Mouse (Mus musculus): ENCODE data around the gene Xpo6. TPM values are rescaled to one million over a fixed set of nuclear protein-coding genes. Genes with fewer than 3 reads are reported as not detected.

The Xpo6 gene
- total RNA-seq, 2 experiments from 2014 or later, result 90.6 to 96.2 TPM

GRCm38 (mm10) chr7:126082286-126082741 lies 118.0 kb downstream of the Xpo6 start, which contains the start of gene Gsg1l:
Gene Gsg1l, minus strand, starts transcription at chr7:126082411.
- peak in 1 of 2 experiments; percentile 35 for DNase-seq (ENCODE audit: extremely low spot score in 1 of 2, low spot score in 1 of 2)

DNA sequence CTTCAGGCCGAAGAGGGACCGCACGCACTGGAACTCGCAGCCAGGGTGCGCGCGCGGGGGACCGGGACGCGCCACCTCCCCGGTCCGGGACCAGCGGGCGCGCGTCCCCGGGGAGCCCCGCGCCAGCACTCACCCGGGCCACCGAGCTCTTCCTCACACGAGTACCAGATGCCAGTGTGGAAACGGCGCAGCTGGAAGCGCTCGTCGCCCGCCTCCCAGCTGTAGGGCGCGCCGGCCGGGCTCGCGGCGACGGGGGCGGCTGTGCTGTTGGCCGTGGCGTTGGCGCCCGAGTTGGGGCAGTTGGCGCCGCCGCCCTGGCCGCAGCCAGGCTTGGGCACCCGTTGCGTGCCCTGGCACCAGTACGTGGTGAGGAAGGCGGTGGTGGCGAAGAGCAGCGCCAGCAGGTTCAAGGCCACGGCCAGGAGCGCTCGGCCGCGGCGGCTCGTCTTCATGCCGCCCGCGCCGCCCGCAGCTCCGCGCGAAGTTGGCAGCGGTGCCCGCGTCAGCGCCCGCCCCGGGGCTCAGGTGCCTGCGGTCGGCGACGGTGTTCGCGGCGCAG lies 118.5 kb downstream of the Xpo6 start:
- DNase-seq (ENCODE audit: extremely low spot score in 1 of 2, low spot score in 1 of 2), result peak in 1 of 2 experiments; percentile 26

DNA sequence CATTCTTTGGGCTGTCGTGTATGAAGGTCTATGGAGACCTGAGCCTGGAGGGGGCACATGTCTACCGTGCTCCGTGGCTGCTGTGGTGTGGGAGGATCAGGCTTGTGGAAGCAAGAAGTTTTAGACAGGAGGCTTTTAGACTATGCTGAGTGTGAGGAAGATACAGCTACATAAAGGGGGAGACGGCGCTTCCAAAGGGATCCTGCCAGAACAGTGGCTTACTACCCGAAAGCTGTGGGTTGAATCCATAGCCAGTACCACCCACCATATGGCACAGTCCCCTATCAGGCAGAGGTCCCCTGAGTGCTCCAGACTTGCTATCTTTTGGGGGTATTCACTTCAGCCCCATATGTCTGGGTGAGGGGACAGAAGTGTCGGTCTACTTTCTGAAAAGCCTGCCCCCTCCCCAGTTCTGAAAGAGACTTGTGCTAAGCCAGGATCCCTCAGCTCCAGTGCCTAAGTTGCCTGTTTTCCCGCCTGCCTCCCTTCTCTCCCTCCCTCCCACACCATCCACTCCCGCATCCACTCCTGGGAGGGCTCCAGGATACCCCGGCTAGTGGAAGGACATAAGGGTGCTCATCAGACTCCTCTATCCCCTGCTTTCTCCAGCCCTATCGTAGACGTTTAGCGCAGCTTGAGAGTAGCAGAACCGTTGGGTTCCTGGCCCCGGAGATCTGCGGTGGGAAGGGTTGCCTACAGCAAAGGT lies 119.2 kb downstream of the Xpo6 start:
- no peak for DNase-seq (ENCODE audit: extremely low spot score in 1 of 2, low spot score in 1 of 2)

DNA sequence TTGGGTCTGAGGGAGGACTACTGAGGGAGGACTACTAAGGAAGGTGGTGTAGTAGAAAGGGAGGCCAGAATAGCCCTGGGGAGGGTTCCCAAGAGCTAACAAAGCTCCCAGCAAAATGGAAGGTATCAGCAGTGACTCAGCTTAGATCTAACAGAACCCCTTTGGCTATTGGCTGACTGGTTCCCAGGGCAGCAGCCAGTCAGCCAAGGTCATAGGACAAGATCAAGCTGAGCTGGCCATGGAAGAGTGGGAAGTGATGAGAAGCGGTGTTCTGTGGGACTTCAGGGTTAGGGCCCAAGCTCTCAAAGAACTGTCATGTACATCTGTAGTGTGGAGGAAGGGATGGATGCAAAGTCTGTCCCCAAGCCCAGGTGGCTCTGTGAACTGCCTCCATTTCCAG lies 123.4 kb downstream of the Xpo6 start:
- no peak for DNase-seq (ENCODE audit: extremely low spot score in 1 of 2, low spot score in 1 of 2)

DNA sequence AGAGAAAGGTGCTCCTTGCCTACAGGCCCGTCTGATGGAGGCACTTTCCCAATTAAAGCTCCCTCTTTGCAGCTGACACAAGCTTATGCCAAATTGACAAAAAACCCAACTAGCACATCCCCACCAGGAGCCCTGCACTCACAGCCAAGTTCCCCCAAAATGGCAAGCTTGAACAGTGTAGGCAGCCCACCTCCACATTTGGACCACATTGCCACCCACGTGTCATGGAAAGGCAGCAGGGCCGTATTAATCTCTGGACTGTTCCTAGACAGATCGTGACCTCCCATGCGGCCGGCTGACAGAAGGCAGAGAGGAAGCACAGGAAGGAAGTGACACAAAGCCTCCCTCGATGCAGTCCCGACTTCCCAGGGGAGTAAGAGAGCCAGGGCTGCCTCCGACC lies 125.2 kb downstream of the Xpo6 start:
- no peak for DNase-seq (ENCODE audit: extremely low spot score in 1 of 2, low spot score in 1 of 2)

DNA sequence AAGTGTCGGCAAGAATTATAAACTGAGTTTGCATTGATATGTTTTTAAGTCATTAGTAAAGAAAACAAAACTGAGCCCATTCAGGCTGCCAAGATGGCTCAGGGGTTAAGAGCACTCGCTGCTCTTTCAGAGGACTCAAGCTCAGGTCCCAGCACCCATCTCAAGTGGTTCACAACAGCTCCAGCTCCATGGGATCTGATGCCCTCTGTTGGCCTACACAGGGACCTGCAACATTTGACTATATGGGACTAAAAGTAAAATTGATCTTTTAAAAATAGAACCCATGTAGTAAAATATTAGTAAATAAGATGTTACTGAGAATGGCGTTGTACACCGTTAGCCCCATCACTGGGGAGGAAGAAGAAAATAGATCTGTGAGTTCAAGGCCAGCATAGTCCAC lies 130.0 kb downstream of the Xpo6 start:
- no peak for DNase-seq (ENCODE audit: extremely low spot score in 1 of 2, low spot score in 1 of 2)

DNA sequence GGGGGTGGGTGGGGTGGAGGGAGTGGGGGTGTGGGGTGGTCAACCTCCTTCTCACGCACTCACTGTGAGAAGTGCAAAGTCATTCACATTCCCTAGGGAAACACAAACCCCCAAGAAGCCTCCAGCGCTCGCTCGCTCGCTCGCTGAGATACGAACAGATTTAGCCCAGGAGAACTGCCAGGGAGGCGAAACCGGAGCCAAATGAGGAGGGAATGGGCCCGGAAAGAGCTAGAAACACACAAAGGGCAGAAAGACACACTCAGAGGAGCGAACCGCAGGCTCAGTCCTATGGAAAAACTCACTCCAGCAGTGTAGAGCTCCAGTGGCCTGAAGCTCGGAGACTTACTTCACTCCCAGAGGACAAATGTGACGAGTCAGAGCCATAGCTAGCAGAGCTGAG lies 133.5 kb downstream of the Xpo6 start:
- peak; percentile 38 to 59 for DNase-seq (ENCODE audit: extremely low spot score in 1 of 2, low spot score in 1 of 2)

DNA sequence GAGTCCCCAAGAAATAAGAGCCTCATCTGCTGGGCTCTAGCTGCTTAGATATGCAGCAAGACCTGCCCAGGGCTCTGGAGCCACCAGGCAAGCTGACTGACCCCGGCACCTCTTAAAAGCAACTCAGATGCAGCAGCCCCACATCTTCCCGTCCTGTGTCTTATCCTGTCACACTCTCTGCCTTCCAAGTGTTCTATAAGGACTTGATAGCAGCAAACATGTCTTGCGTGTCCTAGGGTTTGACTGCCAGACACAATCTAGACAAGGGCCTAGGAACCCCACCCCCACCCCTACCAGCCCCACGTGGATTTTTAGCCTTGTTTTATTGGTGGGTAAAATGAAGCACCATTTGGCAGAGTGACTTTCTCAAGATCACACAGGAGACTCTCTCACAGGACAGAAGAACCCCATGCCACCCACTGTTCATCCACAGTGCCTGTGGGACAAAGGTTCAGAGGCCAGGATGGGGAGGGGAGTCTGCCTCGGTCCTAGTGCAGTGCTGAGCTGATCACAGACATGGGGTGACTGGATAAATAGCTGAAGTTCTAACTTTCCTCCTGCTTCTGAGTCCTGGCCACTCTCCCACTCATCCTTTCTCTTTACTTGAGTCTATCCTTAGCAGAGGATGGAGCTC lies 134.9 kb downstream of the Xpo6 start:
- no peak for DNase-seq (ENCODE audit: extremely low spot score in 1 of 2, low spot score in 1 of 2)

DNA sequence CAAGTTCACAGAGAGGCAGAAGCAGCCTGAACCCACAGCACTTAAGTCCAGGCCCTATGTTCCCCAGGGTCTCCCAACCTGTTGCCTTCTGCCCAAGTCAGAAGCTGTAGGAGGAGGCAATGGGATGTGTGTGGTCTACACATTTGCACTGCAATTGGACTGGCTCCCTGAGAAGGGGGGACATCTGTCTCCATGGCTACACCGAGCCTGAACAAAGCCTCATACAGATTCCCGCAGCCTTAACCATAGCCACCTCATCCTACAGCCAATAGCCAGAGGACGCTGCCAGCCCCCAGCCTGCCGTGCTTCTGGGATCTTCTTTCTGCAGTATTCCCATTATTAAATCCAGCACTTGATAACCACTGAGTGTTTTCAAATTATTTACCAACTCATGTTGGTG lies 138.1 kb downstream of the Xpo6 start:
- DNase-seq (ENCODE audit: extremely low spot score in 1 of 2, low spot score in 1 of 2), result no peak

DNA sequence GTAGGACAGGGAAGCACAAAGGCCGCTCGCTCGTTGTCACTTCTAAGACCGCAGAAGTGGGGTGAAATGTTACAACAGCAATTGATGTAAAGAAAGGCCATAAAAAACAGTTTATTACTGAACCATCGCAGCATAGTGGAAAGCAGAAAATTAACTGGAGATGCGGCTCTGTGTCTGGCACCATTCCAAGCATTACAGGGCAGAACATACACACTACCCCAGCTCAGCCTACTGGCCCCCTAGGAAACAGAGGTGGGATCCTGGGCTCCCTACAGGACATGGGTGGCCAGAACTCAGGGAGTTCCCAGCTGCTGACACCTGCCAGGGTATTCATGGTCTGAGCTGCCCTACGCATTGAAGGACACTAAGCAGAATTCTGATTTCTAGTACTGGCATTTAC lies 141.4 kb downstream of the Xpo6 start:
- DNase-seq (ENCODE audit: extremely low spot score in 1 of 2, low spot score in 1 of 2), result no peak

- DNase-seq (ENCODE audit: extremely low spot score in 1 of 2, low spot score in 1 of 2), result no peak
Measured at GRCm38 (mm10) chr7:126057332-126057914, 142.9 kb downstream of the Xpo6 start.

DNA sequence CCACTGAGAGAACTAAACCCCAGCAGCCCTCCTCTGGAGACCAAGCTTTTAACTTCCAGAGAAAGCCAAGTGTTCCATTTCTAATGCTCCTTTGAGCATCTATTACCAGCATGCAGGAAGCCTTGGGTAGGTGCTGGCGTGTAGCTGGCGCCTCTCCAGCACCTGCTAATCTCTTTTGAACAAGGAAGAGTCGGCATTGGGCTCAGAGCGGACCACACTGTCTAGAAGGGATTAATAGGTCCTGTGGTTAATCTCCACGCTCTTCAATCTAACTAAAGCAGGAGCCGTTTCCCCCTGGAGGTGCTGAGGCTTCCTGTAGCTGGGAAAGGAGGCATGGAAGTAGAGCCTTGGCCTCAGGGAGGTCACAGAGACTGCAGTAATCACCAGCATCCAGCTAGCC lies 145.7 kb downstream of the Xpo6 start:
- no peak for DNase-seq (ENCODE audit: extremely low spot score in 1 of 2, low spot score in 1 of 2)

DNA sequence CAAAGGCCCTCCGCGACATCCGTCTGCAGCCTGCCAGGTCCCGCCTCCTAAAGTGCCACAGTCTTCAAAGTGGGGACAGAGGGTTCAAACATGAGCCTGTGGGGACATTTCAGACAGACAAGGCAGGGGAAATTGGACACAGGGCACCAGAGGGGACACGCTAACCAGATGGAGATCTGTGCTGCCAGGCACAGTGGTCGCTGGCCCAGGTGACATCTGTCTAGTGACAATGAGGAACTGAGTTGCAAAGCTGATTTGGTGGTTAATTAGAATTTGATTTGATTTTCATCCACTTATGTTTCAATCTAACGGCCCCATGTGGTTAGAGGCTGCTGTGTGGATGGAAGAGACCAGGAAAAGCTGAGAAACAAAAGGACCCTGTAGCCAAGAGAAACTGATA lies 146.7 kb downstream of the Xpo6 start:
- DNase-seq (ENCODE audit: extremely low spot score in 1 of 2, low spot score in 1 of 2), result no peak

GRCm38 (mm10) chr7:126051910-126052309 lies 148.4 kb downstream of the Xpo6 start:
- DNase-seq (ENCODE audit: extremely low spot score in 1 of 2, low spot score in 1 of 2), result no peak

Other genes with a start within 250 kb of the Xpo6 start
- gene Gsg1l, start 118.1 kb downstream of the Xpo6 start, total RNA-seq (2021), result 10 to 100 TPM; 14.3 to 14.4 TPM
- 10 to 100 TPM; 98.2 to 99.0 TPM for gene Sbk1, start 72.1 kb upstream of the Xpo6 start, total RNA-seq (2021)
- gene Lat, start 169.1 kb upstream of the Xpo6 start, total RNA-seq (2021), result 1 to 10 TPM; 1.1 to 1.3 TPM
- gene Spns1, start 176.9 kb upstream of the Xpo6 start, total RNA-seq (2021), result 10 to 100 TPM; 87.5 to 89.6 TPM
- 1 to 10 TPM; 5.8 to 8.4 TPM for gene Nfatc2ip, start 196.2 kb upstream of the Xpo6 start, total RNA-seq (2021)
- not detected for gene Cd19, start 214.4 kb upstream of the Xpo6 start, total RNA-seq (2021)
- gene Rabep2, start 228.3 kb upstream of the Xpo6 start, total RNA-seq (2021), result 10 to 100 TPM in 1 of 2 experiments, 1 to 10 TPM in 1; 9.8 to 13.5 TPM

All from layer of hippocampus, postnatal 25 days (tissue).